Mouse (Mus musculus) layer of hippocampus, adult 6 months (tissue): Measurements from ENCODE around the gene Arl2bp. TPM values are rescaled to one million over a fixed set of nuclear protein-coding genes. Genes with fewer than 3 reads are reported as not detected.

Experiments used
- long read RNA-seq, 2 experiments: library from polyadenylated mRNA; unstranded; transcript quantifications; one replicate each; pipeline ENCODE4 v2.0.0; 2019 to 2020
- polyA plus RNA-seq: library from polyadenylated mRNA; unstranded; fragments of <200 nt; fragmentation: Nextera tagmentation; gene quantifications from 2 replicates; pipeline ENCODE4 v1.2.3, GENCODE M21; 2021

The Arl2bp gene
- 23.3 and 35.6 TPM in 2 replicates for polyA plus RNA-seq
- long read RNA-seq, experiment 1, transcript Arl2bp-201 (6 exons, 2,063 nt): major isoform, 6 of 12 reads
- long read RNA-seq, experiment 1, partial matches to known transcripts: 0 of 12 reads
- long read RNA-seq, experiment 1, other reads (novel, unspliced or antisense): 4 of 12 reads
- long read RNA-seq, experiment 2, transcript Arl2bp-202 (6 exons, 1,133 nt): minor isoform, 74 of 393 reads
- long read RNA-seq, experiment 2, transcript Arl2bp-201 (6 exons, 2,063 nt): major isoform, 282 of 393 reads
- long read RNA-seq, experiment 2, transcript Arl2bp-206 (5 exons, 572 nt): minor isoform, 5 of 393 reads
- long read RNA-seq, experiment 2, partial matches to known transcripts: 3 of 393 reads
- long read RNA-seq, experiment 2, other reads (novel, unspliced or antisense): 28 of 393 reads

GRCm38 (mm10) chr8:94666456-94667308 is at the start of gene Arl2bp:
Gene Arl2bp, plus strand, starts transcription at chr8:94666600.

GRCm38 (mm10) chr8:94695994-94696384 is 29.6 kb downstream of the Arl2bp start, which contains the start of gene Pllp:
Gene Pllp, minus strand, starts transcription at chr8:94696278.

Other genes with a start within 250 kb of the Arl2bp start
- 0.24 and 0.39 TPM in 2 replicates for gene Nlrc5, start 232.2 kb upstream of the Arl2bp start, polyA plus RNA-seq
- gene Cpne2, start 133.6 kb upstream of the Arl2bp start, polyA plus RNA-seq: 33.3 and 40.4 TPM in 2 replicates
- 15.5 and 16.0 TPM in 2 replicates for gene Rspry1, start 64.7 kb upstream of the Arl2bp start, polyA plus RNA-seq
- 25.2 and 27.1 TPM in 2 replicates for gene Fam192a, start 64.6 kb upstream of the Arl2bp start, polyA plus RNA-seq
- 50.3 and 57.9 TPM in 2 replicates for gene Pllp, start 29.7 kb downstream of the Arl2bp start, polyA plus RNA-seq
- gene Ccl22, start 79.0 kb downstream of the Arl2bp start, polyA plus RNA-seq: 0.06 and 0.14 TPM in 2 replicates
- gene Cx3cl1, start 105.4 kb downstream of the Arl2bp start, polyA plus RNA-seq: 391 and 504 TPM in 2 replicates
- gene Ccl17, start 143.9 kb downstream of the Arl2bp start, polyA plus RNA-seq: 1.9 and 2.8 TPM in 2 replicates
- gene Coq9, start 171.7 kb downstream of the Arl2bp start, polyA plus RNA-seq: 65.1 and 67.2 TPM in 2 replicates
- gene Ciapin1, start 171.8 kb downstream of the Arl2bp start, polyA plus RNA-seq: 33.6 and 34.4 TPM in 2 replicates
- gene Polr2c, start 190.8 kb downstream of the Arl2bp start, polyA plus RNA-seq: 155 and 156 TPM in 2 replicates
- 6.1 and 7.5 TPM in 2 replicates for gene Dok4, start 209.7 kb downstream of the Arl2bp start, polyA plus RNA-seq